Mouse (Mus musculus) testis, adult 2 months (tissue): ENCODE data around the gene Cdc42bpg. TPM values are rescaled to one million over a fixed set of nuclear protein-coding genes. Genes with fewer than 3 reads are reported as not detected.

Source experiments
- H3K27ac ChIP-seq: fragments of 200-500 bp; 2 replicates; pipeline ENCODE4 v1.5.1; 2012; ENCODE audit warnings: low read depth, low read length; ENCODE audit not compliant: control insufficient read depth, insufficient read depth
- H3K27me3 ChIP-seq: fragments of 200-500 bp; 2 replicates; pipeline ENCODE4 v1.6.1; 2012; ENCODE audit warnings: mild to moderate bottlenecking, low read length, moderate library complexity; ENCODE audit not compliant: control insufficient read depth, insufficient read depth
- H3K36me3 ChIP-seq: fragments of 200-500 bp; 2 replicates; pipeline ENCODE4 v1.6.1; 2012; ENCODE audit warnings: mild to moderate bottlenecking, low read length; ENCODE audit not compliant: control insufficient read depth, insufficient read depth
- H3K4me1 ChIP-seq: fragments of 200-500 bp; 2 replicates; pipeline ENCODE4 v1.6.1; 2012; ENCODE audit warnings: low read length; ENCODE audit not compliant: control insufficient read depth, insufficient read depth
- H3K4me3 ChIP-seq: fragments of 200-500 bp; 2 replicates; pipeline ENCODE4 v1.5.1; 2012; ENCODE audit warnings: low read depth, mild to moderate bottlenecking, low read length, moderate library complexity, mixed read lengths; ENCODE audit not compliant: control insufficient read depth
- CTCF ChIP-seq: fragments of 200-500 bp; IDR thresholded peaks from 2 replicates; pipeline ENCODE4 v1.5.1; 2012; ENCODE audit warnings: low read depth, mild to moderate bottlenecking, inconsistent platforms, low read length, moderate library complexity; ENCODE audit not compliant: control insufficient read depth, insufficient read depth, insufficient replicate concordance
- POLR2A ChIP-seq: fragments of 200-500 bp; IDR thresholded peaks from 2 replicates; pipeline ENCODE4 v1.6.1; 2012; ENCODE audit warnings: low read depth, mild to moderate bottlenecking, inconsistent platforms, low read length, moderate library complexity; ENCODE audit not compliant: control insufficient read depth
- polyA plus RNA-seq: library from polyadenylated mRNA; depleted of rRNA; stranded (reverse); fragments of >200 nt; gene quantifications from 2 replicates; pipeline ENCODE4 v1.2.3, GENCODE M21; 2012

Gene Cdc42bpg
- polyA plus RNA-seq, 1 experiment, result 5.4 TPM

- H3K27ac ChIP-seq, result peak within 1 kb of the TSS; percentile 48
- no peaks in the 10 kb centered on the region; the same call in none of the 2 replicates for H3K36me3 ChIP-seq
- peak within 1 kb of the TSS; percentile 77 for H3K4me3 ChIP-seq
- TF ChIP-seq POLR2A (no peak), CTCF (no peak)
- H3K4me1 ChIP-seq, result peaks cover 18% of the 10 kb centered on the region
- H3K27me3 ChIP-seq, result no peaks in the 10 kb centered on the region
These were observed 34.5 kb downstream of the Cdc42bpg start, which contains the start of gene Map4k2 for GRCm38 (mm10) chr19:6340524-6341452. Gene Map4k2, plus strand, starts transcription at chr19:6341135.

DNA sequence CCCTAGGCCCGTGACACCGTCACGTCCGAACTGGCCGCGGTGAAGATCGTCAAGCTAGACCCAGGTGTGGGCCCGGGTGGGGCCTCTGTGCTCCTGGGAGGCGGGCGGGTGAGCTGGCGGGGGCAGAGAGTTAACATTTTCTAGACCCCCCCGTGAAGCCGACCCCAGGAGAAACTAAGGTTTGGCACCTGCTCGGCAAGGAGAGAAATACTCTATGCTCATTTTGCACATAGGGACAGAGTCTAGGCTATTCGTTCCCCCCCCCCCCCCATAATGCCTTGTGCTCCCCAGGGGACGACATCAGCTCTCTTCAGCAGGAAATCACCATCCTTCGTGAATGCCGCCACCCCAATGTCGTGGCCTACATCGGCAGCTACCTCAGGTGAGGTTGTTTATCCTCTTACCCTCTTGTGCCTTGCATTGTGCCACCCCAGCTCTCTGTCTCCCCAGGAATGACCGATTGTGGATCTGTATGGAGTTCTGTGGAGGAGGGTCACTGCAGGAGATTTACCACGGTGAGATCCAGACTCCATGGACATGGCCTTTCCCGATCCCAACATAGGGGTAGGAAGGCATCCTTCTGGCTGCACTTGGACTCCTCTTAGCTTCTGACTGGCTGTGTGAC lies 35.3 kb downstream of the Cdc42bpg start:
- no peak overlapping the region for H3K27ac ChIP-seq
- H3K27me3 ChIP-seq, result no peaks in the 10 kb centered on the region
- peak overlapping the region; percentile 77 for H3K4me3 ChIP-seq
- H3K36me3 ChIP-seq, result no peaks in the 10 kb centered on the region; the same call in none of the 2 replicates
- H3K4me1 ChIP-seq, result peaks cover 16% of the 10 kb centered on the region
- TF ChIP-seq POLR2A, result no peak
- no peak for TF ChIP-seq CTCF

DNA sequence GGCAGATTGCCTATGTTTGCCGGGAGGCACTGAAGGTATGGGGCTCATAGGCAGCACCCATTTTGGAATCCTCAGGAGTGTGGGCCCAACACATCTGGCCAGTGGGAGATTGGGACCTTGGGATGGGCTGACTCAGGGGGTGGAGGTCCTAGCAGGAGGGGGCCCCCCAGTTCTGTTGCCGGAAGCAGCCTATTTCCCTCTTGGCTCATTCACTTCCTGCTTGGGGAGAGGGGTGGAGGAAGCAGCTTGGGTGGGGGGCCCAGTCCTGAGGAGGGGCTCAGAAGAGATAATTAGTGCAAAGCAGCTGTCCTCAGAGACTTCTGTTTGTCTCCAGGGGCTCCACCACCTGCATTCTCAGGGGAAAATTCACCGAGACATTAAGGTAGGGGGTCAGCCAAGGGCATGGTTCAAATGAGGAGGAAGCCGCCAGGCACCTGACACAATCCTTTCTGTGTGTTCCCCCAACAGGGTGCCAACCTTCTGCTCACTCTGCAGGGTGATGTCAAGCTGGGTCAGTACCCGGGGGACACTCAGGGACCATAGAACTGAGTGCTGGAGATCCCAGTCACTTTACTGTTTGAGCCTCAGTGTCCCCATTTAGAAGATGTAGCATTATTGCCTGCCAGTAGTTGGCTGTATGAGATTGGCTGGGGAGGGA lies 36.1 kb downstream of the Cdc42bpg start:
- Histone ChIP-seq H3K4me1 (peaks cover 15% of the 10 kb centered on the region), H3K27me3 (no peaks in the 10 kb centered on the region), H3K4me3 (no peak overlapping the region), H3K27ac (no peak overlapping the region), H3K36me3 (no peaks in the 10 kb centered on the region; the same call in none of the 2 replicates)
- TF ChIP-seq CTCF (no peak), POLR2A (no peak)

GRCm38 (mm10) chr19:6343066-6343925 lies 37.0 kb downstream of the Cdc42bpg start:
- peaks cover 15% of the 10 kb centered on the region for H3K4me1 ChIP-seq
- TF ChIP-seq POLR2A, result no peak
- TF ChIP-seq CTCF, result no peak
- no peaks in the 10 kb centered on the region; the same call in none of the 2 replicates for H3K36me3 ChIP-seq
- no peak overlapping the region for H3K27ac ChIP-seq
- no peaks in the 10 kb centered on the region for H3K27me3 ChIP-seq
- H3K4me3 ChIP-seq, result no peak overlapping the region

GRCm38 (mm10) chr19:6343996-6344395 lies 37.7 kb downstream of the Cdc42bpg start:
- TF ChIP-seq POLR2A, result no peak
- TF ChIP-seq CTCF, result no peak
- Histone ChIP-seq H3K27me3 (no peaks in the 10 kb centered on the region), H3K4me1 (peaks cover 15% of the 10 kb centered on the region), H3K36me3 (no peaks in the 10 kb centered on the region; the same call in 1 of the 2 replicates), H3K27ac (no peak overlapping the region), H3K4me3 (no peak overlapping the region)

DNA sequence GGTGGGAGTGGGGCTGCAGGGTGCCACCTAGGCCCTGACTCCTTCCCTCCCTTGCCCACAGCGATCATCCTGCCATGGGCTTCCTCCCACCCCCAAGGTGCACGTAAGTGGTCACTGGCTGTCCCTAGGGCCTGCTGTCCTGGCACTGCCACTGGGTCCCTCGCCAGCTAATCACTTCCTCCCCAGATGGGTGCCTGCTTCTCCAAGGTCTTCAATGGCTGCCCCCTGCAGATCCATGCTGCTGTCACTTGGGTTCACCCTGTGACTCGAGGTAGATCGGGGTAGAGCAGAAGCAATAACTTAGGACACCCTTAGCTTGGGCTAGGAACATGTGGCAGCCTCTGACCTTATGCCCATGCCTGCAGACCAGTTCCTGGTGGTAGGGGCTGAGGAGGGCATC lies 39.8 kb downstream of the Cdc42bpg start:
- Histone ChIP-seq H3K27me3 (no peaks in the 10 kb centered on the region), H3K36me3 (no peaks in the 10 kb centered on the region), H3K27ac (no peak overlapping the region), H3K4me1 (peaks cover 5% of the 10 kb centered on the region), H3K4me3 (no peak overlapping the region)
- TF ChIP-seq CTCF (no peak), POLR2A (no peak)
